Mouse (Mus musculus) kidney, postnatal 10 days (tissue): Measurements from ENCODE around the gene Ppp4r4.
"Not testable (repeated sequence)": the region's sequence is repeated elsewhere in the genome, so short reads cannot be mapped to it uniquely, and the experiment has no call there.

Experiments
- DNase-seq: peaks from one replicate; pipeline ENCODE4 v3.0.0; 2021; ENCODE audit warnings: mixed read lengths

The Ppp4r4 gene

DNA sequence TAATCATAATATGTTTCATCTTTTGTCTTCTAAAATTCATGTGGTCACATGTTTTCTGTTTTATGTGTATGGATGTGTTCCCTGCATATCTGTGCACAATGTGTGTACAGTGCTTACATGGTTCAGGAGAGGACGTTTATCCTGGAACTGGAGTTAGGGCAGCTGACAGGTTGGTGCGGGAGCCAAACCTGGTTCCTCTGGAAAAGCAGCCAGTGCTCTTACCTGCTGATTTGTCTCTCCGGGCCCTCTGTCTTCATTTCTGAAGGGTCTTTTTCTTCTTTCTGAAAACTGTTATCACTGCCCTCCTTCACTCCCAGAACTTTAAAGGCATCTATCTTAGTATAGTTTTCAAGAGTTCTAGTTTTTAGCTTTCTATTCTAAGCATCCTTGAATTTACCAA, 111.7 kb downstream of the Ppp4r4 start:
- DNase-seq = no peak

DNA sequence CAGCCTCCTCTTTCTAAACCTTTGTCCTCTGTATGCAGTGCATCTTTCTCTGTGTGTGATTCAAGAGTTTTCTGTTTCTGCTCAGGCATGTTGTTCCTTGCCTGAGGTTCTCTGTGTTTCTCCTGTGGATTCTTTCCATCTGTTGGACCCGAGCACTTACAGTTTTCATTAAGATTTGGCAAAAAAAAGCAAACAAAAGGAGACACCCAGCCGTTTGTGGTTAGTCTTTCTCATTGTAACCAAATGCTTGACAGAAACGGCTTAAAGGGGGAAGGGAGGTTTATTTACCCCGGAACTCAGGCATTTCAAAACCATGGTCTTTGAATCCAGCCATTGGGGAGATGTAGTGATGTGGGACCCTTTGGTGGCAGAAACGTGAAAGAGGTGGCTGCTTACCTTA, 112.5 kb downstream of the Ppp4r4 start:
- no peak for DNase-seq

DNA sequence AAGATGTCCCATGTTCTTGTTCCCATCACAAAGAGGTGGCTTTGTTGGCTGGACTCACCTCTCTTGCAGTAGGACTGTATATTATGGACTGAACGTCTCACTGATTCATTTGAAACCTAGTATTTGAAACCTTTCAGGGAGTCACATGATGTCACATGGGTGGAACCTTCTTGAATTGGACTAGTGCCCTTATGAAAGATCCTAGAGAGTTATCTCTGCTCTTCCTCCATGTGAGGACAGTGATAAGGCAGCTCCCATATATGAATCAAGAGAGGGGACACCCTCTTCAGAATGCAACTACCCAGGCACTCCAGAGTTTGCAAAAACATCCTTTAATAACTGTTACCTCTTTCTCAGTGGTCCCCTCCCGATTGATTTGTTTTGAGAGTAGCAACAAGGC, 114.2 kb downstream of the Ppp4r4 start:
- no peak for DNase-seq

DNA sequence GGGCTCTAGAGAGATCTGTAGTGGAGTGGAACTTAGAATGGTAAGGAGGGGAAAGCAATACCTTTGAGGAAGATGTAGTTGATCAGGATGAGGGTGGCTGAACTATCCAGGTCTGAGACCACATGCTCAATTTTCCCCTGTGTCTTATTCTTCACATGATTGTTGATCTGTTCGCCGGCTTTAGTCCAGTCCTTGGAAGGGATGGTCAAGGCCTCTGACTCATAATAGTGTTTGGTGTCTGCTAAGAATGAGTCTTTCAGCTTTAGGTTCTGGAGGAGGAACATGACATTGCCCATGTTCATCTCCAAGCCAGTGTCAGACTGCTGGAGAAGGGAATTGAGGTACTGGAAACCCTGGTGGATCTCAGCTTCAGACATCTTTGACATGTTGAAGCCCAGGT, 121.8 kb downstream of the Ppp4r4 start:
- no peak for DNase-seq

DNA sequence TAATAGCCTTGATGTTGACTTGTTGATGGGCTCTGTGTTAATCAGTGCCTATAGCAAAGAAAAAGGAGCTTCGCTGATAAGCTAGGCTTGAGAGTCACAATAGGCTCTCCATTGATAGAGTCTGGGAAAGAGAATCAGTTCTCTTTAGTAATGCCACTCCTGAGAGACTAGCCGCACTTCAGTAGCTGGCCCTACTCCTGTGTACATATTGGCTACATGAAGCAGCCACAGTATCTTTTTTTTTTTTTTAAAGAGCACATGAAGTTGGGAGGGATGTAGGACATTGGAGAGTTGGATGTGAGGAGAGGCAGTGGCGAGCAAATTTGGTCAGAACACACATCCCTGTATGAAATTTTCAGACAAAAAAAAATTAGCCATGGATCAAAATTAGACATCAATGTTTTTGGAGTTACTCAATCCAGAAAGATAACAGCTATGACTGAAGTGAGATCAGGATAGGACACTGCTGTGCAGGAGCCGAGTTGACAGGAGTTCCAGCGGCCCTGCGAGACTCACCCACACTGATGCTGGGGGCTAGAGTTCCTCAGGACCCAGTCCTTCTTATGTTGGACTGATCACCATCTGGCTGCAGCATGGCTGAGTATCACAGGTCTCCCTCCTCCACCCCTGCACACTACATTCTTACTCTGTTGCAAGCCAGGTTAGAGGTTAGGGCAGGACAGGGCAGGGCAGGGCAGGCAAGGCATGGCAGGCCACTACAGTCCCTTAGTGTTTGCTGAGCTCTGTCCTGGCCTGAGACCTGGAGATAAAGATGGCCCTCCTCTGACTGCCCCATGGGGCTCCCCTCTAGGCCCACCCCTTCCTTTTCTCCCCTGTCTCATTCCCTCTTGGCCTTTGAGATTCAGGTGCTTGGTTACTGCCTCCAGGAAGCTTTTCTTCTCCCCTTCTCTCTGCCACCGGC, 123.3 kb downstream of the Ppp4r4 start:
- no peak for DNase-seq

DNA sequence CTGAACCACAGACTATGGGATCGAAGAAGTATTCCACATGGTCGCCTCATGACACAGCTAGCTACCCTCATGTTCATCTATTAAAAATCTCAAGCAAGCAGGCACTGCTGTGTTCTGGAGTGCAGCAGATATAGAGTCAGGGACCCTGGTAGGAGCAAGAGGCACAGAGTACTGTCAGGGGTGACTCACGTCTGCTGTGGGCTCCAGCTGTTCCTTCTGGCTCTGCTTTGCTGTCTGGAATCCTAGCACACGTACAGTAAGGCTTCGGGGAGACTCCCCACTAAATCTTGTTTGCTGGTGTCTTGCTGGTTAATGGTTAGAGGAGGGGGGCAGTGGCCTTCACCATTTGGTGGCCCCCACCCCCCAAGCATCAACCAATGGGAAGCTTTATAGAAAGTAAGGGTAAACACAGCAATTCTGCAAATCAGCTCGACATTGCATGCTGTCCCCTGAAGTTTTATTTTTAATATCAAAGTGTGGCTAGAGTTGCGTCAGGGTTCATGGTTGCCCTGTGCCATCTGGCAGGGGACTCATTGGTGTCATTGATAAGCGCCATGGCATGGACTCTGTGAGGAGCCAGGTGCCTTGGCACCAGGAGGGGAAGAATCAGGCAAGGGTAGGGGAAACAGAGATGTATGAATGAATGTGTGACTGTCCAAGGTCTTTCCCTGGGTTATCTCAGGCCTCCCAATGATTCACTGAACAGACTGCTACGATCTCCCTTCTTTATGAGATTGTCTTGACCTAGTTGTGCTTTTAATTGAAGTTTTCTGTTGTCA, 125.0 kb downstream of the Ppp4r4 start, which contains the start of gene Serpina6:
Gene Serpina6, minus strand, starts transcription at position 365 of the 779 bp plus-strand sequence.
- no peak for DNase-seq

DNA sequence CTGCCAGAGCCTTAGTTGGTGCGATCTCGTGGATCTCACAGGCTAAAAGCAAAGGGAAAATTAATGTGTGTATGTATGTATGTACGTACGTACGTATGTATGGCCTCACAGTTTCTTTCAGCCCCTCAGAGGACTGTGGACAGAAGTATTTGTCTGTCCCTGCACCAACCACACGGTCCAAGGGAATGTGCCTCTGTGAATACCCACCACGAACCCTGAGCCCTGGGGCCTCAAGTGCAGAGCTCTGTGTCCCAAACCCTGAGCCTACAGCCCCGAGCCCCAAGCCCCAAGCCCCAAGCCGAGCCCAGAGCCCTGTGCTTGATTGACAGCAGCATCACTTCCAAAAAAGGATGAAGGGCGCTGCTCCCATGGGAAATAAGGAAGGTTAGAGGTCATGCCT, 125.9 kb downstream of the Ppp4r4 start:
- no peak for DNase-seq

DNA sequence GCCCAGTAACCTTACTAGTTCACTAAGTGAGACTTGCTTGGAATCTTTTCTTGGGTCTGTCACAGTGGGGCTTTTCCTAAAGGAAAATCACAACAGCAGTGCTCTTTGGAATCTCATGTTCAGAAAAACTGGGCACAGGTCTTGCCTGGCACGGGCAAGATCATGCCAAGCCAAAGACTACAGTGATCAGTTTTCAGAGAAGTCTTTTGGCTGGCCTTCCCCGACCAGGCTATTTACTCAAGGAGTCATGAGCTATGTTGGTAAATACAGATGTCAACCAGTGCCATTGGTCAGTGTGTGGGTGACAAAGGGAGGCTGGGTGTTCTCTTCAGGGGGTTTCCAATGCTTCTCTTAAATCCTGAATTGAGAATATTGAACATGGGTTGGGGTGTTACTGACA, 127.1 kb downstream of the Ppp4r4 start:
- no peak for DNase-seq

DNA sequence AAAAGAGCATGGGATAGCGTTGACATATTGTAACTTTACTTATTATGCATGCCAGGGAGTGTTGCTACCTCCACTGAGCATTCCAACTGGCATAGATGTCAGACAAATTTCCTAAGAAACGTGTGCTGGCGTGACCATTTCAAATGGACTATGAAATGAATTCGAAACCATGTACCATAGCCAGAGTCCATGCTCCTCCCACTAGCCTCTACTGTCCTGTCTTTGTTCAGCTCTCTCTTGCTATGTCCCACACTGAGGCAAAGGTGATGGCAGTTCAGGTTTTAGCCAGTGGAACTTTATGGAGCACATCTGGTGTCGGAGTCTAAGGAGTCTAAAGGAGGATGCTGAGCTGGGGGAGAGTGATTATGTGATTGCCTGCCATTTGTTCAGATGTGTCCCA, 128.0 kb downstream of the Ppp4r4 start:
- no peak for DNase-seq

DNA sequence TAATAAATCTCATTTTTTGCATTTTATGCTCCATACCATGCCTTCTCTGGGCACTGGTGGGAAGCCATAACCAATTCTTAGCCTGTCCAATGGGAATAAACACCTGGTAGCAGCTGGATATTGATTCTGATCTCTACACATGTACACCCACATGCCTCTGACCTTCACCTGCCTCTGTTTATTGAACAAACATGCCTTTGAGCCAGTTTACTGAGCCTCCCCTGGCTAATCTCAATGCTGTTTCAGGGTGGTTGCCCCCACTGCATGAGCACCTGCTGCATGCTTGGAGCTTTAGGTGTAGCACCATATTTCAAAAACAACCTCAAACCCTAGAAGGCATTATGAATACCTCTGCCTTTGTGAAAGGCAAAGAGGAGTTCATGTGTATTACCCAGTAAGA, 130.0 kb downstream of the Ppp4r4 start:
- DNase-seq = not testable (repeated sequence)
